Mouse (Mus musculus) CD4-positive naive resting alpha-beta T cell, adult 76 days (primary cell): ENCODE measurements around the gene Gm3573. TPM values are rescaled to one million over a fixed set of nuclear protein-coding genes. Genes with fewer than 3 reads are reported as not detected.

ENCODE experiments used
- total RNA-seq: library from RNA; stranded (reverse); gene quantifications from one replicate; pipeline ENCODE4 v1.2.4, GENCODE M21; 2023

The Gm3573 gene
- total RNA-seq: not detected

GRCm38 (mm10) chr14:42190691-42191090, at the start of gene Gm3573:
Gm3573 (minus strand) TSS chr14:42190791.

GRCm38 (mm10) chr14:42162522-42162921, 28.1 kb downstream of the Gm3573 start, which contains the start of gene Gm17027:
Gm17027 (minus strand) TSS chr14:42162622.

Other genes starting within 250 kb of the Gm3573 start
- not detected for gene 1700024B05Rik, start 246.8 kb downstream of the Gm3573 start, total RNA-seq
- not detected for gene Gm6401, start 222.9 kb downstream of the Gm3573 start, total RNA-seq
- not detected for gene Gm3543, start 207.5 kb downstream of the Gm3573 start, total RNA-seq
- gene Gm7951, start 73.4 kb downstream of the Gm3573 start, total RNA-seq: not detected
- gene Gm17027, start 28.2 kb downstream of the Gm3573 start, total RNA-seq: not detected
- gene Gm17026, start 69.3 kb upstream of the Gm3573 start, total RNA-seq: not detected
- not detected for gene Gm9611, start 106.6 kb upstream of the Gm3573 start, total RNA-seq
- gene Gm7995, start 119.4 kb upstream of the Gm3573 start, total RNA-seq: not detected
- gene Gm8005, start 248.9 kb upstream of the Gm3573 start, total RNA-seq: not detected